Mouse (Mus musculus) liver, embryonic 16.5 days (tissue): ENCODE results near the gene Focad. TPM values are rescaled to one million over a fixed set of nuclear protein-coding genes. Genes with fewer than 3 reads are reported as not detected.

ENCODE experiments used
- ATAC-seq: fragments of 200-750 bp; cut with Nextera tagmentation; 2 replicates; pipeline ENCODE4 v1.8.0; 2017; ENCODE audit warnings: low read depth, mild to moderate bottlenecking, moderate number of reproducible peaks, moderate library complexity
- H3K27ac ChIP-seq: fragments of 300-500 bp; sonication (generic); 2 replicates; pipeline ENCODE4 v1.5.1; 2014; ENCODE audit warnings: mild to moderate bottlenecking, low read length
- H3K27me3 ChIP-seq: fragments of 300-500 bp; sonication (generic); 2 replicates; pipeline ENCODE4 v1.6.1; 2014; ENCODE audit warnings: low read depth, low read length, mixed read lengths; ENCODE audit not compliant: control insufficient read depth, insufficient read depth
- H3K36me3 ChIP-seq: fragments of 300-500 bp; sonication (generic); 2 replicates; pipeline ENCODE4 v1.6.1; 2014; ENCODE audit warnings: mild to moderate bottlenecking; ENCODE audit not compliant: control insufficient read depth, insufficient read depth
- H3K4me1 ChIP-seq: fragments of 300-500 bp; sonication (generic); 2 replicates; pipeline ENCODE4 v1.6.1; 2014; ENCODE audit warnings: low read depth, low read length, mixed read lengths; ENCODE audit not compliant: control insufficient read depth
- H3K4me2 ChIP-seq: fragments of 300-500 bp; sonication (generic); 2 replicates; pipeline ENCODE4 v1.6.1; 2014; ENCODE audit warnings: low read depth, low read length, mixed read lengths
- H3K4me3 ChIP-seq: fragments of 300-500 bp; sonication (generic); 2 replicates; pipeline ENCODE4 v1.5.1; 2014; ENCODE audit warnings: low read depth, mild to moderate bottlenecking, low read length
- H3K9ac ChIP-seq: fragments of 300-500 bp; sonication (generic); 2 replicates; pipeline ENCODE4 v1.6.1; 2014; ENCODE audit warnings: low read depth, low read length
- H3K9me3 ChIP-seq: fragments of 300-500 bp; sonication (generic); replicated peaks from 2 replicates; pipeline ENCODE4 v1.6.1; 2016; ENCODE audit warnings: low read length; ENCODE audit not compliant: control insufficient read depth
- WGBS: fragments of 180-500 bp; shearing (Covaris S2); extraction: QIAGEN DNeasy Blood & Tissue Kit; methylation state at CpG from one replicate; pipeline ENCODE4 v1.1.7; 2014; ENCODE audit not compliant: insufficient replicate concordance; 5-methylcytosine and 5-hydroxymethylcytosine counted together
- polyA plus RNA-seq: library from polyadenylated mRNA; unstranded; fragments of >200 nt; fragmentation: Nextera tagmentation; extraction: Ambion mirVana; gene quantifications from 2 replicates; pipeline ENCODE4 v1.2.1, GENCODE M21; 2015

Focad gene
- polyA plus RNA-seq, 1 experiment from 2014 or later, result 8.7 TPM

GRCm38 (mm10) chr4:88299551-88299950 lies 205.1 kb downstream of the Focad start:
- H3K4me1 ChIP-seq, result no peaks in the 10 kb centered on the region
- no peaks in the 10 kb centered on the region for H3K27me3 ChIP-seq
- H3K9me3 ChIP-seq, result no peaks in the 10 kb centered on the region
- no peak for ATAC-seq
- no peak overlapping the region for H3K4me2 ChIP-seq
- H3K4me3 ChIP-seq, result no peak overlapping the region
- no peak overlapping the region for H3K9ac ChIP-seq
- H3K27ac ChIP-seq, result no peak overlapping the region
- 74% methylated on average over 3 of the region's 3 CpGs for WGBS
- H3K36me3 ChIP-seq, result no peaks in the 10 kb centered on the region

- 75% methylated on average over 6 of the region's 6 CpGs for WGBS
- H3K4me2 ChIP-seq, result no peak overlapping the region
- ATAC-seq, result no peak
Measured at GRCm38 (mm10) chr4:88300832-88301621, 206.6 kb downstream of the Focad start.

DNA sequence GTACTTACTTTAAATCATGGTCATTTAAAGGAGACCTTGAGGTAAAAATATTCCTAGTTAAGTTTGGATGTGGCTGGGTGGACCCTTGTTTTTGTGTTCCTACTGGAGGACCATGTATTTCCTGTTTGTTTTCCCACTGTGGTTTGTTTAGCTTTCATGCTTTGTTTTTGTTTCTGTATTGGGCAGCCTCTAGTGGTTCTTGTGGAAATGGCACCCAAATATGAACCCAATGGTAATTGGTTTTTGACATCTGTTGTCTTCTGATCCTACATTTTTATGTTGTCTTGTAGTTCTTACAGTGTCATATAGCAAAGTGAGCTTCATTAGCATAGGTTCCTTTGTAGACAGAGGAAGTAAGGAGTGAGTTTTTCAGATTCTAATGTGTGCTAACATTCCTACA lies 207.9 kb downstream of the Focad start:
- H3K9ac ChIP-seq, result no peak overlapping the region
- ATAC-seq, result no peak

More at GRCm38 (mm10) chr4:88300832-88301621, 206.6 kb downstream of the Focad start:
- H3K9me3 ChIP-seq, result no peaks in the 10 kb centered on the region
- no peaks in the 10 kb centered on the region for H3K4me1 ChIP-seq
- no peaks in the 10 kb centered on the region for H3K36me3 ChIP-seq
- no peak overlapping the region for H3K4me3 ChIP-seq
- no peaks in the 10 kb centered on the region for H3K27me3 ChIP-seq
- H3K27ac ChIP-seq, result no peak overlapping the region
- no peak overlapping the region for H3K9ac ChIP-seq

DNA sequence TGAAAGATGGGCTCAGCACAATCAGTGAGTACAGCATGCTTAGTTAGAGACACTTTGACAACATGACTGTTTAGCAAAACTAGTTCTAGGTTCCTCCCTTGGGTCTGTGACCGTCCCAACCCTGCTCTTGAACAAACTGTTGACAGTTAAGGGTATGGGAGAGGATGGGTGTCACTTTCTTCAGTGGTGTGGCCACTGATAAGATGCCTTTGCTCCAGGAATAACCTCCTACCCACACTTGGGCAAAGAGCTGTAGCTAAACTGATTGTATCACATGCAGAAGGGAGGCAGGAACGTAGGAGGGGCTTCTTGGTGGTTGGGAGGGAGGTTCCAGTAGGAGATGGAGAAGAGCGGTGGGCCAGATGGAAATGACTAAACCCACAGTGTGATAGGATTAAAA lies 213.3 kb downstream of the Focad start:
- H3K4me1 ChIP-seq, result peaks cover 5% of the 10 kb centered on the region; the same call in 1 of the 2 replicates
- 34% methylated on average over 3 of the region's 3 CpGs for WGBS
- no peak overlapping the region; the same call in 1 of the 2 replicates for H3K27ac ChIP-seq
- H3K4me2 ChIP-seq, result no peak overlapping the region
- H3K4me3 ChIP-seq, result no peak overlapping the region
- no peaks in the 10 kb centered on the region for H3K27me3 ChIP-seq
- peak; percentile 90 for ATAC-seq
- no peak overlapping the region for H3K9ac ChIP-seq
- no peaks in the 10 kb centered on the region for H3K9me3 ChIP-seq
- H3K36me3 ChIP-seq, result no peaks in the 10 kb centered on the region

More for the DNA sequence above, 207.9 kb downstream of the Focad start:
- Histone ChIP-seq H3K4me1 (no peaks in the 10 kb centered on the region; the same call in 1 of the 2 replicates), H3K4me2 (no peak overlapping the region), H3K4me3 (no peak overlapping the region), H3K9me3 (no peaks in the 10 kb centered on the region), H3K27me3 (no peaks in the 10 kb centered on the region), H3K27ac (no peak overlapping the region), H3K36me3 (no peaks in the 10 kb centered on the region)

DNA sequence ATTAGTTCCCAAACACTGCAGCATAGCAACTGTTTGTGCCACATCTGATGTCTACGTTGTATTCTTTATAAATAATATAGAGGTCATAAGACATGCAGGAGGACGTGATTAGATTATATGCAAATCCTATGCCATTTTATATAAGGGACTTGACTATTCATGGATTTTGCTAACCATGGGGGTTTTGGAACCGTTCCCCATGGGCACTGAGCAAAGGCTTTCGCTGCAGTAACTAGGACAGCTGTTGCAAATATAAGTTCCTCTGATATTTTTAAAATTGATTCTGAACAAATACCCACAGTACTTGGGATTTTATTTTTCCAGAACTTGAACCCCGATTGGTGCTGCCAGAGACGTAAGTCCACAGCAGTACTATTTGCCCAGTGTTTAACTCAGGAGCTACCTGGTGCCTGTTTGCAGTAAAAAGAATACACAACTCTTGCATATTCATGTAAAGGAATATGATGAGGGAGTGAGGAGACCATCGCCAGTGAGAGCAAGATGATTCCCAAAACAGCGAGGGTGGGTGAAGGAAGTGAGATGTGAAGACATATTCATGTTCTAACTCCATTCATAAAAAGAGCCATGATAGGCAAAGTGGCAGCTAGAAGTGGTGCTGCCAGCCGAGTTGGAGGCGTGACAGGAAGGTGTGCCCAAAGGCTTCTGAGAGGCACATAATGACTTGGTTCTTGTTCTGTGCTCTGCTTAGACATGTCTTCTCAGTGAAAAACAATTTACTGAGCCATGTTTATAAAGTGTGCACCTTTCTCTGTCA lies 214.1 kb downstream of the Focad start:
- ATAC-seq, result no peak
- Histone ChIP-seq H3K4me3 (no peak overlapping the region), H3K27me3 (no peaks in the 10 kb centered on the region), H3K9me3 (no peaks in the 10 kb centered on the region), H3K27ac (no peak overlapping the region), H3K4me2 (no peak overlapping the region), H3K4me1 (peaks cover 5% of the 10 kb centered on the region; the same call in 1 of the 2 replicates), H3K9ac (no peak overlapping the region), H3K36me3 (no peaks in the 10 kb centered on the region)
- 77% methylated on average over 10 of the region's 10 CpGs for WGBS

GRCm38 (mm10) chr4:88309676-88310075 lies 215.2 kb downstream of the Focad start:
- Histone ChIP-seq H3K9me3 (no peaks in the 10 kb centered on the region), H3K4me1 (peaks cover 5% of the 10 kb centered on the region; the same call in 1 of the 2 replicates), H3K4me2 (no peak overlapping the region), H3K36me3 (no peaks in the 10 kb centered on the region), H3K9ac (no peak overlapping the region), H3K27me3 (no peaks in the 10 kb centered on the region), H3K27ac (no peak overlapping the region), H3K4me3 (no peak overlapping the region)
- no peak for ATAC-seq
- 37% methylated on average over 2 of the region's 2 CpGs for WGBS

DNA sequence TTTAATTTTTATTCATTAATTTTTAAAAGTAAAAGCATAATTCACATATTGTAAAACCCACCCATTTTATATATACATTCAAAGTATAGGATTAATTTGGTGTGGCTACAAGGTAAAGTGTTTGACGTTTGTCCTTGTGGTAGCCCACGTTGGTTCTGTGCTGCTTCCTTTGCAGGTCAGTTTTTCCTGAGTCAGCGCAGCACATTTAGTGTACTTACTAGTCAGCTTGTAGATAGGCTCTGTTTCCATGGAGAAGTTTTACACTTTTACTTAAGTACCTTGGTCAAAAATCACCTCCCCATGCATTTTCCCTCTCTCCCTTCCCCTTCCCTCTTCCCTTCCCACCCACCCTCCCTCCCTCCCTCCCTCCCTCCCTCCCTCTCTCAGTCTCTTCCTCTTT lies 220.5 kb downstream of the Focad start:
- Histone ChIP-seq H3K27ac (no peak overlapping the region), H3K4me2 (no peak overlapping the region), H3K4me1 (no peaks in the 10 kb centered on the region), H3K9me3 (no peaks in the 10 kb centered on the region), H3K27me3 (no peaks in the 10 kb centered on the region), H3K4me3 (no peak overlapping the region), H3K36me3 (no peaks in the 10 kb centered on the region), H3K9ac (no peak overlapping the region)
- 42% methylated on average over 3 of the region's 3 CpGs for WGBS
- ATAC-seq, result no peak

DNA sequence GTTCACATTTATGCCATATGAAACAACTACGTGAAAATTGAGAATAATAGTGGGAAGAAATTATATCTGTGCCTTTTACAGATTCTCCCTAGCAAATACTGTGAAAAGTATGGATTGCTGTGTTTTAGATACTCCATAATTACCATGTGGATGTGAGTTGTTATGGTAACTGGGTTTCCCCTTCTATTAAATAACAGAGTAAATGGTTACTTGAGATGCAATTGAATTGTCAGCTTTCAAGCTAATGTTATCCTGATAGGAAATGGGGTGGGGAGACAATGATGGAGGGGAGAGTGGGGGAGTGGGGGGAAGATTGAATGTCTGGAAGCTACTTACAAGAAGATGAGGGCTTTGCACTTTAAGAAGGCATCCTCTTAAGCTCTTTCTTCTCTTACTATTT lies 225.6 kb downstream of the Focad start:
- WGBS, result 78% methylated on average over 1 of the region's 1 CpGs
- no peak overlapping the region for H3K4me3 ChIP-seq
- no peaks in the 10 kb centered on the region for H3K4me1 ChIP-seq
- ATAC-seq, result no peak
- no peak overlapping the region for H3K27ac ChIP-seq
- no peak overlapping the region for H3K9ac ChIP-seq
- H3K9me3 ChIP-seq, result no peaks in the 10 kb centered on the region
- H3K36me3 ChIP-seq, result no peaks in the 10 kb centered on the region
- H3K27me3 ChIP-seq, result no peaks in the 10 kb centered on the region
- H3K4me2 ChIP-seq, result no peak overlapping the region

DNA sequence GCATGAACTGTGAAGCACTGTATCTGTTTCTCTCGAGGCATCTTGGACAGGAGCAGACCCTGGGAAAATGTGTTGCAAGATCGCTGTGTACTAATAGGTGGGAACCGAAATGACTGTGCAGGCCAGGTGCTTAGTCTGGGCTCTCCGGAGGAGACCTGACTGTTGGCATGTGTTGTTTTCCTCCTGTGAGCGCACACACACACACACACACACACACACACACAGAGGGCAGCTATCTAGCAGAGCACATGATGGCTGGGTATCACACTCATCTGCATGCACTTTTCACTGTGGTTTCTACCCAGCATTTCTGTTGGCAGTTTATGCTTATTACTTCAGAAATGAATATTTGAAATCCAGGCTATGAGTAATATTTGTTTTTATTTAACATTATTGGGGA lies 231.0 kb downstream of the Focad start:
- H3K4me3 ChIP-seq, result no peak overlapping the region
- no peaks in the 10 kb centered on the region for H3K27me3 ChIP-seq
- H3K4me1 ChIP-seq, result no peaks in the 10 kb centered on the region
- 78% methylated on average over 5 of the region's 5 CpGs for WGBS
- ATAC-seq, result no peak
- no peaks in the 10 kb centered on the region for H3K9me3 ChIP-seq
- no peaks in the 10 kb centered on the region for H3K36me3 ChIP-seq
- H3K4me2 ChIP-seq, result no peak overlapping the region
- H3K9ac ChIP-seq, result no peak overlapping the region
- no peak overlapping the region for H3K27ac ChIP-seq
